Mouse (Mus musculus) limb, embryonic 12.5 days (tissue): ENCODE data around the gene Erp44. TPM values are rescaled to one million over a fixed set of nuclear protein-coding genes. Genes with fewer than 3 reads are reported as not detected.

Source experiments
- ATAC-seq: fragments of 200-750 bp; cut with Nextera tagmentation; 2 replicates; pipeline ENCODE4 v1.8.0; 2017; ENCODE audit warnings: low read depth, moderate TSS enrichment; ENCODE audit not compliant: insufficient number of reproducible peaks, insufficient read depth, low FRiP score, low TSS enrichment
- H3K27ac ChIP-seq: fragments of 300-500 bp; sonication (generic); 2 replicates; pipeline ENCODE4 v1.5.1; 2016; ENCODE audit warnings: mild to moderate bottlenecking, moderate library complexity
- H3K27me3 ChIP-seq: fragments of 300-500 bp; sonication (generic); 2 replicates; pipeline ENCODE4 v1.6.1; 2016; ENCODE audit warnings: mild to moderate bottlenecking, moderate library complexity
- H3K36me3 ChIP-seq: fragments of 300-500 bp; sonication (generic); 2 replicates; pipeline ENCODE4 v1.6.1; 2016; ENCODE audit warnings: mild to moderate bottlenecking, moderate library complexity
- H3K4me1 ChIP-seq: fragments of 300-500 bp; sonication (generic); replicated peaks from 2 replicates; pipeline ENCODE4 v1.6.1; 2016
- H3K4me2 ChIP-seq: fragments of 300-500 bp; sonication (generic); 2 replicates; pipeline ENCODE4 v1.6.1; 2016; ENCODE audit warnings: mild to moderate bottlenecking, moderate library complexity
- H3K4me3 ChIP-seq: fragments of 300-500 bp; sonication (generic); replicated peaks from 2 replicates; pipeline ENCODE4 v1.5.1; 2016; ENCODE audit warnings: mild to moderate bottlenecking
- H3K9ac ChIP-seq: fragments of 300-500 bp; sonication (generic); replicated peaks from 2 replicates; pipeline ENCODE4 v1.6.1; 2016; ENCODE audit warnings: mild to moderate bottlenecking, moderate library complexity
- H3K9me3 ChIP-seq: fragments of 300-500 bp; sonication (generic); 2 replicates; pipeline ENCODE4 v1.6.1; 2016; ENCODE audit warnings: mild to moderate bottlenecking, moderate library complexity
- WGBS: fragments of 180-500 bp; shearing (Covaris S2); methylation state at CpG from one replicate; pipeline ENCODE4 v1.1.7; 2016; 5-methylcytosine and 5-hydroxymethylcytosine counted together
- microRNA counts: library from miRNA; unstranded; fragments of <30 nt; microRNA quantifications from one replicate; lab custom pipeline; 2017
- microRNA-seq: library from miRNA; unstranded; fragments of <30 nt; microRNA quantifications from one replicate; pipeline ENCODE4, GENCODE M21; 2017
- polyA plus RNA-seq: library from polyadenylated mRNA; unstranded; fragments of >200 nt; fragmentation: Nextera tagmentation; extraction: Ambion mirVana; gene quantifications from 2 replicates; pipeline ENCODE4 v1.2.1, GENCODE M21; 2016

Erp44 gene
- polyA plus RNA-seq, 1 experiment from 2014 or later = 71.9 TPM

- no peaks in the 10 kb centered on the region for H3K27me3 ChIP-seq
- H3K9ac ChIP-seq = no peak overlapping the region
- H3K4me1 ChIP-seq = no peaks in the 10 kb centered on the region
- peaks cover 18% of the 10 kb centered on the region; the same call in 1 of the 2 replicates for H3K36me3 ChIP-seq
- no peak for ATAC-seq
- no peaks in the 10 kb centered on the region for H3K9me3 ChIP-seq
- no peak overlapping the region for H3K27ac ChIP-seq
- WGBS = 84% methylated on average over 4 of the region's 4 CpGs
- no peak overlapping the region for H3K4me2 ChIP-seq
- H3K4me3 ChIP-seq = no peak overlapping the region
Measured at GRCm38 (mm10) chr4:48160386-48160785, 119.0 kb downstream of the Erp44 start.

- Histone ChIP-seq H3K4me3 (no peak overlapping the region), H3K9ac (no peak overlapping the region), H3K27me3 (no peaks in the 10 kb centered on the region), H3K9me3 (no peaks in the 10 kb centered on the region), H3K27ac (no peak overlapping the region), H3K4me2 (no peak overlapping the region), H3K36me3 (peaks cover 8% of the 10 kb centered on the region; the same call in 1 of the 2 replicates), H3K4me1 (no peaks in the 10 kb centered on the region)
- 73% methylated on average over 1 of the region's 1 CpGs for WGBS
- ATAC-seq = no peak
Measured at GRCm38 (mm10) chr4:48155864-48156263, 123.5 kb downstream of the Erp44 start.

GRCm38 (mm10) chr4:48153229-48153628 is 126.1 kb downstream of the Erp44 start:
- Histone ChIP-seq H3K9me3 (no peaks in the 10 kb centered on the region), H3K27me3 (no peaks in the 10 kb centered on the region), H3K27ac (no peak overlapping the region), H3K4me2 (no peak overlapping the region), H3K36me3 (no peaks in the 10 kb centered on the region), H3K4me1 (no peaks in the 10 kb centered on the region), H3K9ac (no peak overlapping the region), H3K4me3 (no peak overlapping the region)
- 82% methylated on average over 5 of the region's 5 CpGs for WGBS
- no peak for ATAC-seq

GRCm38 (mm10) chr4:48149492-48149891 is 129.9 kb downstream of the Erp44 start:
- Histone ChIP-seq H3K9ac (no peak overlapping the region), H3K9me3 (no peaks in the 10 kb centered on the region), H3K27me3 (no peaks in the 10 kb centered on the region), H3K4me3 (no peak overlapping the region), H3K4me1 (no peaks in the 10 kb centered on the region), H3K36me3 (no peaks in the 10 kb centered on the region), H3K4me2 (no peak overlapping the region), H3K27ac (no peak overlapping the region)
- 94% methylated on average over 2 of the region's 2 CpGs for WGBS
- no peak for ATAC-seq

MicroRNAs within 50 kb of the gene (microRNA counts, 519-probe panel; counts per million panel counts)
- microRNA mmu-miR-1958 (lab: Ali Mortazavi, UCI) = not detected

Small RNA genes within 50 kb of the gene (microRNA-seq; reads per million reads assigned to microRNA genes)
- not detected for gene Mir1958

Other genes starting within 250 kb of the Erp44 start
- 0.11 and 0.28 TPM in 2 replicates for gene Nr4a3, start 234.4 kb downstream of the Erp44 start, polyA plus RNA-seq
- 28.2 and 29.7 TPM in 2 replicates for gene Stx17, start 154.6 kb downstream of the Erp44 start, polyA plus RNA-seq
- gene Invs, start 202 bp upstream of the Erp44 start, polyA plus RNA-seq = 12.0 and 12.6 TPM in 2 replicates
- 67.6 and 70.1 TPM in 2 replicates for gene Tex10, start 193.9 kb upstream of the Erp44 start, polyA plus RNA-seq